Mouse (Mus musculus): ENCODE measurements around the gene Pex12. TPM values are rescaled to one million over a fixed set of nuclear protein-coding genes. Genes with fewer than 3 reads are reported as not detected.

The Pex12 gene
- total and polyA plus RNA-seq, 3 experiments, result 8.2 to 11.8 TPM; not detected in 1

- Histone ChIP-seq H3K4me1 (ENCODE audit: control insufficient read depth in 1 of 2, insufficient read depth in 2 of 2, low read length in 2 of 2) (peaks cover 6 to 9% of the 10 kb centered on the region in 2 experiments), H3K4me3 (ENCODE audit: control insufficient read depth in 1 of 2, insufficient read depth in 1 of 2, low read depth in 2 of 2, low read length in 2 of 2) (no peak overlapping the region), H3K27ac (ENCODE audit: control insufficient read depth, low read depth, low read length) (no peak overlapping the region), H3K9me3 (replicated peaks; ENCODE audit: insufficient read depth, low read length) (no peaks in the 10 kb centered on the region), H3K9ac (ENCODE audit: control insufficient read depth, low read depth, low read length, poor library complexity, severe bottlenecking) (no peak overlapping the region), H3K27me3 (ENCODE audit: control insufficient read depth in 1 of 2, insufficient read depth in 2 of 2, low read length in 2 of 2) (no peaks in the 10 kb centered on the region), H3K79me2 (ENCODE audit: control insufficient read depth, insufficient read depth, low read length, poor library complexity) (peaks cover 39% of the 10 kb centered on the region), H3K36me3 (ENCODE audit: control insufficient read depth in 1 of 2, insufficient read depth in 2 of 2, low read length in 2 of 2) (peaks cover 6 to 17% of the 10 kb centered on the region in 2 experiments)
- no peak for DNase-seq (ENCODE audit: low read depth, low spot score)
- no peak for TF ChIP-seq POLR2AphosphoS5 (IDR thresholded peaks at IDR 0.05; ENCODE audit: borderline replicate concordance, low read depth, low read length)
Observed at GRCm38 (mm10) chr11:83306700-83307253, 4.4 kb upstream of the Pex12 start.

- Histone ChIP-seq H3K4me3 (ENCODE audit: control insufficient read depth in 1 of 2, insufficient read depth in 1 of 2, low read depth in 2 of 2, low read length in 2 of 2) (no peak overlapping the region), H3K4me1 (ENCODE audit: control insufficient read depth in 1 of 2, insufficient read depth in 2 of 2, low read length in 2 of 2) (peaks cover 6 to 11% of the 10 kb centered on the region in 2 experiments)
Observed at GRCm38 (mm10) chr11:83304485-83304884, 2.1 kb upstream of the Pex12 start.

DNA sequence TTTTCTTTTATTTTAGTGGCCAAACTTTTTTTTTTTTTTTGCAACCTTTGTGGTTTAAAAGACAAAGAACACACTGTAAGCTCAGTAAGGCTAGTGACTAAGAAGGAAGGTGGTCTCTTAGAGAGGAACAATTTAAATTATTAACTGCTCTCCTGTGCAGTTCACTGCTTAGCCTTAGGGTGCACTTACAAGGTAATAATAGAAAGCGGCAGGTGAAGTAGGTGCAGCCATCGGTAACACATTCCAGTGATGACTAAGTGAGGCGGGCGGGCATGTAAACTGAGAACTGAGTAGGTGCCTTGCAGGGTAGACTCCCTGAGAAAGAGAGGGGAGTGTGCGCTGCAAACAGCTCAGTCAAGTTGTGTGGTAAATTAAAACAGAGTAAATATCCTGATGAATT lies 1.4 kb upstream of the Pex12 start:
- Histone ChIP-seq H3K4me3 (ENCODE audit: control insufficient read depth in 1 of 2, insufficient read depth in 1 of 2, low read depth in 2 of 2, low read length in 2 of 2) (peak overlapping the region in 1 of 2 experiments; percentile 86; a peak in 2 of 4 replicates), H3K27ac (ENCODE audit: control insufficient read depth, low read depth, low read length) (no peak overlapping the region)

More at GRCm38 (mm10) chr11:83304485-83304884, 2.1 kb upstream of the Pex12 start:
- H3K9me3 ChIP-seq (replicated peaks; ENCODE audit: insufficient read depth, low read length), result no peaks in the 10 kb centered on the region
- no peak overlapping the region for H3K9ac ChIP-seq (ENCODE audit: control insufficient read depth, low read depth, low read length, poor library complexity, severe bottlenecking)
- DNase-seq (ENCODE audit: low read depth, low spot score), result no peak
- peaks cover 3 to 24% of the 10 kb centered on the region in 2 experiments; a peak in 3 of 4 replicates for H3K36me3 ChIP-seq (ENCODE audit: control insufficient read depth in 1 of 2, insufficient read depth in 2 of 2, low read length in 2 of 2)
- TF ChIP-seq SIN3A (IDR thresholded peaks at IDR 0.05; ENCODE audit: low read length) (no peak), NELFE (IDR thresholded peaks at IDR 0.05; ENCODE audit: low read depth, low read length) (no peak), TAL1 (IDR thresholded peaks at IDR 0.05; ENCODE audit: low read length) (no peak), UBTF (IDR thresholded peaks at IDR 0.05; ENCODE audit: borderline replicate concordance, insufficient read depth, low read depth, low read length) (no peak), ZKSCAN1 (IDR thresholded peaks at IDR 0.05; ENCODE audit: low read depth, low read length) (no peak), MAX (IDR thresholded peaks at IDR 0.05; ENCODE audit: low read length) (no peak), HCFC1 (IDR thresholded peaks at IDR 0.05; ENCODE audit: low read depth, low read length) (no peak), RCOR1 (IDR thresholded peaks at IDR 0.05; ENCODE audit: low read depth, low read length) (no peak), POLR2AphosphoS5 (IDR thresholded peaks at IDR 0.05; ENCODE audit: borderline replicate concordance, low read depth, low read length) (no peak), ZC3H11A (IDR thresholded peaks at IDR 0.05; ENCODE audit: low read depth, low read length) (no peak), MEF2A (IDR thresholded peaks at IDR 0.05; ENCODE audit: extremely low read depth, insufficient replicate concordance, low read depth, low read length, poor library complexity, severe bottlenecking) (no peak), RAD21 (IDR thresholded peaks at IDR 0.05; ENCODE audit: low read depth, low read length) (no peak), MXI1 (IDR thresholded peaks at IDR 0.05; ENCODE audit: low read depth, low read length) (no peak), SMC3 (IDR thresholded peaks at IDR 0.05; ENCODE audit: low read depth, low read length) (no peak), GATA1 (IDR thresholded peaks at IDR 0.05; ENCODE audit: low read depth, low read length) (no peak), TBP (IDR thresholded peaks at IDR 0.05; ENCODE audit: low read depth, low read length) (no peak), KAT2A (conservative IDR thresholded peaks at IDR 0.05; ENCODE audit: low read depth, low read length) (no peak), NRF1 (IDR thresholded peaks at IDR 0.05; ENCODE audit: insufficient read depth, low read depth, low read length, poor library complexity, severe bottlenecking) (no peak), POLR2A (IDR thresholded peaks at IDR 0.05; ENCODE audit: control insufficient read depth in 1 of 2, insufficient read depth in 1 of 2, low read depth in 1 of 2, low read length in 2 of 2, poor library complexity in 1 of 2) (no peak)
- H3K27ac ChIP-seq (ENCODE audit: control insufficient read depth, low read depth, low read length), result no peak overlapping the region
- H3K79me2 ChIP-seq (ENCODE audit: control insufficient read depth, insufficient read depth, low read length, poor library complexity), result peaks cover 37% of the 10 kb centered on the region
- H3K27me3 ChIP-seq (ENCODE audit: control insufficient read depth in 1 of 2, insufficient read depth in 2 of 2, low read length in 2 of 2), result no peaks in the 10 kb centered on the region

More for the DNA sequence above, 1.4 kb upstream of the Pex12 start:
- peak; percentile 32 for DNase-seq (ENCODE audit: low read depth, low spot score)
- H3K27me3 ChIP-seq (ENCODE audit: control insufficient read depth in 1 of 2, insufficient read depth in 2 of 2, low read length in 2 of 2), result no peaks in the 10 kb centered on the region
- TF ChIP-seq CTCF (IDR thresholded peaks at IDR 0.05 in 2 of 3, conservative IDR thresholded peaks at IDR 0.05 in 1 of 3; ENCODE audit: control insufficient read depth in 1 of 3, insufficient read depth in 1 of 3, low read depth in 2 of 3, low read length in 3 of 3, poor library complexity in 1 of 3, severe bottlenecking in 1 of 3) (no peak), ZNF384 (IDR thresholded peaks at IDR 0.05; ENCODE audit: low read depth, low read length) (0 out of 2 replicates have a peak, but pooled peaks have one; percentile 5), SMC3 (IDR thresholded peaks at IDR 0.05; ENCODE audit: low read depth, low read length) (no peak), HCFC1 (IDR thresholded peaks at IDR 0.05; ENCODE audit: low read depth, low read length) (no peak)
- H3K4me1 ChIP-seq (ENCODE audit: control insufficient read depth in 1 of 2, insufficient read depth in 2 of 2, low read length in 2 of 2), result peaks cover 6 to 11% of the 10 kb centered on the region in 2 experiments
- H3K36me3 ChIP-seq (ENCODE audit: control insufficient read depth in 1 of 2, insufficient read depth in 2 of 2, low read length in 2 of 2), result peaks cover 3 to 24% of the 10 kb centered on the region in 2 experiments; a peak in 3 of 4 replicates
- H3K79me2 ChIP-seq (ENCODE audit: control insufficient read depth, insufficient read depth, low read length, poor library complexity), result peaks cover 39% of the 10 kb centered on the region
- H3K9ac ChIP-seq (ENCODE audit: control insufficient read depth, low read depth, low read length, poor library complexity, severe bottlenecking), result peak overlapping the region; percentile 23
- H3K9me3 ChIP-seq (replicated peaks; ENCODE audit: insufficient read depth, low read length), result no peaks in the 10 kb centered on the region
